Mouse (Mus musculus) liver, adult 2 months (tissue): ENCODE data around the gene 4930469K13Rik.

ENCODE experiments used
- CTCF ChIP-seq: fragments of 200-500 bp; IDR thresholded peaks from 2 replicates; pipeline ENCODE4 v1.5.1; 2011; ENCODE audit warnings: low read depth, low read length, control low read depth
- POLR2A ChIP-seq: fragments of 200-500 bp; IDR thresholded peaks from 2 replicates; pipeline ENCODE4 v1.6.1; 2011; ENCODE audit warnings: low read length, control low read depth; ENCODE audit not compliant: insufficient read depth; ENCODE audit errors: extremely low read depth

DNA sequence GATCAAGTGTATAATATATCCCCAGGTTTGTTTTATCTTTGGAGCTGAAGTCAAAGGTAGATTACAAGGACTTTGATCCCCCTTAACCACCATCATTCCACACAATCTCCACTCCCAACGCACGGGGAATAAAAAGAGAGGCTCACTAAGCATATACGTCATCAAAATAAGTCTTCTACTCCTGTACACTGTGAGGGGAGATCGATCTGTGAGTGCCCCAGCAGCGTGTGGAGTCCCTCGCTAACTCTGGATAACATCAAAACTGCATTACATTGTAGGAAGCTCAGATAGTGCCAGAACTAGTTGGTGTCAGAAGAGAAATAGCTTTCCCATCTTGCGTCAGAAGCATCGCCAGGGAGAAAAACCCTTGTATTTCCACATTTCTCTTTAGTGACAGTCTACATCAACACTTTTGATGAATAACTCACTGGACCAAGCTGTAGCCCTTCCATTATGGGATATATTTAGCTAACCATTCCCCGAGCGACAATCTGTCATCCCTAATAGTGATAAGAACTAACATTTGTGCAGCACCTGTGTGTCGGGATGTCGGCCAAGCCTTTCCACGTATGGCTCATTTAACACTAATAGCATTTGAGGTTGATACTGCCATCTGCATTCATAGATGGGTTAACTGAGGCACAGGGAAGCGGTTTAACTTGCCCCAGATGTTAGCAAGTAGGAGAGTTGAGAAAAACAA lies 123.9 kb downstream of the 4930469K13Rik start:
- no peak for TF ChIP-seq CTCF
- no peak for TF ChIP-seq POLR2A
